Mouse (Mus musculus): Measurements from ENCODE around the gene Gm3625.

- TF ChIP-seq POLR2A (IDR thresholded peaks at IDR 0.05; ENCODE audit: insufficient read depth, low read length) (no peak), CTCF (IDR thresholded peaks at IDR 0.05; ENCODE audit: low read depth, low read length) (no peak)
Measured at GRCm38 (mm10) chr12:4638438-4638837, 45.7 kb upstream of the Gm3625 start.
